Mouse (Mus musculus) kidney, embryonic 14.5 days (tissue): ENCODE data around the gene Arr3. TPM values are rescaled to one million over a fixed set of nuclear protein-coding genes. Genes with fewer than 3 reads are reported as not detected.

Experiments used
- polyA plus RNA-seq: library from polyadenylated mRNA; unstranded; fragments of >200 nt; fragmentation: Nextera tagmentation; extraction: Ambion mirVana; gene quantifications from 2 replicates; pipeline ENCODE4 v1.2.1, GENCODE M21; 2014

Gene Arr3
- polyA plus RNA-seq, 1 experiment from 2014 or later: not detected

Other genes with a start within 250 kb of the Arr3 start
- gene Otud6a, start 176.5 kb upstream of the Arr3 start, polyA plus RNA-seq: not detected in 2 replicates
- gene Awat2, start 162.8 kb upstream of the Arr3 start, polyA plus RNA-seq: 0.42 and 0.86 TPM in 2 replicates
- gene Igbp1, start 111.2 kb upstream of the Arr3 start, polyA plus RNA-seq: 53.7 and 58.5 TPM in 2 replicates
- gene Dgat2l6, start 80.7 kb upstream of the Arr3 start, polyA plus RNA-seq: not detected in 2 replicates
- gene Awat1, start 33.2 kb upstream of the Arr3 start, polyA plus RNA-seq: not detected in 2 replicates
- not detected in 2 replicates for gene P2ry4, start 10.6 kb upstream of the Arr3 start, polyA plus RNA-seq
- gene Kif4, start 20.2 kb downstream of the Arr3 start, polyA plus RNA-seq: 22.0 and 36.1 TPM in 2 replicates
- 109 and 131 TPM in 2 replicates for gene Pdzd11, start 21.1 kb downstream of the Arr3 start, polyA plus RNA-seq
- 1.5 and 2.6 TPM in 2 replicates for gene Gdpd2, start 124.4 kb downstream of the Arr3 start, polyA plus RNA-seq
- gene Dlg3, start 162.2 kb downstream of the Arr3 start, polyA plus RNA-seq: 7.3 and 9.3 TPM in 2 replicates